Mouse (Mus musculus) fat pad, adult 2 months (tissue): ENCODE results near the gene Gadd45gip1.
"Not testable (repeated sequence)": the region's sequence is repeated elsewhere in the genome, so short reads cannot be mapped to it uniquely, and the experiment has no call there.

Source experiments
- DNase-seq: peaks from one replicate; pipeline ENCODE4 v3.0.0-alpha.2; 2011; ENCODE audit warnings: low read depth, low spot score; ENCODE audit errors: extremely low read depth

Gadd45gip1 gene

DNA sequence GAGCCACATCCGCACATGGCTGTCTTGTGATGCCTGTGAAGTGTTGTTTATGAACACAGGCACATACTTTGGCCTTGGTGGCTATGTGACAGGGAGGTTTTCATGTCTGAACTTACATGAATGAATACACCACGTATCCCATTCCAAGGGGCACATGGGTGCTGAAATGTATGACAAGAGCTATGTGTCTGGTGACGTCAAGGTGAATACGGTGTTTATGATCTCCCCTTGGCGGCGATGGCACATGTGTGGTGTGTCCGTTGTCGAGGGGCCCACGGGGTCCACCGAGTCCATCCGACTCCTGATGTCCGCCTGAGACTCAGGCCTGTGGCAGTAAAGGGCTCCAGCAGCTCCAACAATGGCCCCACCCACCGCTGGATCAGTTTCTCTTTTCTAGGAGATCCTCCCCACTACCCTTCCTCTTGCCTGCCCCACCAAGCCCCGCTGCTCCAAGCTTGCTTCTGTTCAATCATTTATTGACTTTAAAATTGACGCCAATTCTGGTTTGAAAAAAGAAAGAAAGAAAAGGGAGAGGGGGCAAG lies 34.0 kb upstream of the Gadd45gip1 start:
- no peak for DNase-seq

DNA sequence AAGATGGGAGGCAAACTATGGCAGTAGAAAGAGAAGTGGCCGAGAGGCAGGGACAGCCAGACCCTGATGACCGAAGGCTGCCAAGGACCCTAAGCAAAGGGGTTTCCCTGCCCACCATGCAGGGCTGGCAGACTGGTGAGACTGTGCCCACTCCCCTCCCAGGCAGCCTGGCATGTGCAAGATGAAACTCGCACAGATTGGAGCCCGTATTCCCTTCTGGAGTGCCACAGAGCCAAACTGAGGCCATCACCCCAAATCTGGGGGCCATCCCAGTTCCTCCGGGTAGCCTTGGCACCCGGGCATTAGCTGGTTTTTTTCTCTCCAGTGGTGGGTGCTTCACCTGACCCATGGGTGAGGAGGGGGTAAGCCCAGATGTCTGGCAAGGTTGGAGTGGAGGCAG lies 33.4 kb upstream of the Gadd45gip1 start:
- no peak for DNase-seq

DNA sequence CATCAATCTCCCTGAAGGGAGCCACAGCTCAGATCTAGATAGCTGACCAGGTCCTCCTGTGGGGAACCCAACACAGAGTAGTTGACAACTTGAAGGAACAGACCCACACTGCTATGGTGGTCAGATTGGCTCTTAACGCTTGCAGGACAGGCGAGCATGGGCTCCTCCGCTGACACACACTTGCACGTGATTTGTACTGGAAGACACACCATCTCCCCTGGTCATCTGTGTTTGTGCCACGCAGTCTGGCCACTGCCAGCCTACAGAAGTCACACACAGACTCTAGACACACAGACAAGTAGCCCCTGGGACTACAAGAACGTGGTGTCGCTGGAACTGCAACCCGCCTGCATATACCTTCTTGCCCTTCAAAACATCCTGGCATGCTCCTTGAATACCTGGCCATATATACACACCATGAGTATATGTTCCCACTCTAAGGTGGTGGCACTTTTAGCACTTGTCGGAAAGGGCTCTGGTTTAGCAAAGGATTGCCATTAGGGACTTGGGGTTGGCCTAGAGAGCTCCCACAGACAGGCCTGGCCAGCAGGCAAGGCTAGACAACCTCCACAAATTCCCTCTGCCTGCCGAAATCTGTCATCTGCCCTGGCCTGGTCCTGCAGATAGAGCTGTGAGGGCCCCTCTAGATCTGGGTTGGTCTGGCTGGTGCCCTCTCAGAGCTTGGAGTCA lies 32.7 kb upstream of the Gadd45gip1 start:
- DNase-seq = no peak

- DNase-seq = no peak
Measured at GRCm38 (mm10) chr8:84799136-84799931, 32.0 kb upstream of the Gadd45gip1 start.

GRCm38 (mm10) chr8:84799999-84800831 lies 31.1 kb upstream of the Gadd45gip1 start, which contains the start of gene Nfix:
TSS of gene Nfix (minus strand) at chr8:84800344.
- no peak for DNase-seq

- no peak for DNase-seq
Measured at GRCm38 (mm10) chr8:84806031-84806430, 25.3 kb upstream of the Gadd45gip1 start.

DNA sequence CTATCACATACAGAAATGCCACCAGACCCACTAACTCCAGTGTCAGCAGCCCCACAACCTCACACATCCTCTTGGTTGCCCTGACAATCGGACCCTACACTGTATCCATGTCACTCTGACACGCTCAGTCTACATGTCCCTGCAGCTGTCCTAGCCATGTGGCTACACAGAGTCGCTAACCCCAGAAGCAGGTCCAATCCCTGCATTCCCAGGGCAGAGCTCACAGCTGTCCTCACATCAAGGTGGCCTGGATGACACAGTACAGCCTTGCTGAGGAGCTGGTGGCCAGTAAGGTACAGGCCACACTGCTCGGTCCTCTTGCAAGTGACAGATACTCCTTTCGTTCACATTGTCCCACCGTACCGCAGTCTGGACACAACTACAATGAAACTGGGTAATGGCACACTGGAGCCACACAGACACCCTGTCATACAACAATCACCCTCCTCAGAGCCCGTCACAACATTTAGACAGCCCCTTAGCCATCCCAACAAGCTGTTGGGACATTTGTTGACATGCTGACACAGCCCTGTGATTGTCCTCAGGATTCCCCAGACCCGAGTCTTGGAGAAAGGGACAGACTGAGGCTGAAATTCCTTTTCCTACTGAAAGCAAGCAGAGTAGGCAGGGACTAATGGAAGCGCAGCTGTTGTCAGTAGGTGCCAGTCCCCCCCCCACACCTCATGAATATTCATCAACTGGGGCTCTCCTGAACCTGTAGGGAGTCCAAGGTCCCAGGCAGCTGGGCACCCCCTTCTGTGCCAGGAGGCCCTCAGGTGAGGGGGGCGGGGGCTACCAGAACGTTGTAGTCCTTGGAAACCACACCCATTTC lies 22.0 kb upstream of the Gadd45gip1 start:
- DNase-seq = no peak

DNA sequence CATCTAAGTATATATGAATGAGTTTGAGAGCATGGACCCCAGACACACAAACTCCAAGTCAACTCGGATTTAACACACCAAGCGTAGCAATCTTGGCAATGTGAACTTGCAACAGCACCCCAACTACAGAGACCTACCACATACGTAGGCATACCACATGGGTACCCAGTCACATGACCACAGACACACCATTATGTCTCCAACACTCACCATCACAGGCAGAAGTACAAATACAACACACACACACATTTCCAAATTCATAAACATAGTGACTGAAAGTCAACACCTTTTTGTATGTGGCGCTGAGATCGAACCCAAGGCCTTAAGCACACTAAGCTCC lies 21.4 kb upstream of the Gadd45gip1 start:
- DNase-seq = no peak

DNA sequence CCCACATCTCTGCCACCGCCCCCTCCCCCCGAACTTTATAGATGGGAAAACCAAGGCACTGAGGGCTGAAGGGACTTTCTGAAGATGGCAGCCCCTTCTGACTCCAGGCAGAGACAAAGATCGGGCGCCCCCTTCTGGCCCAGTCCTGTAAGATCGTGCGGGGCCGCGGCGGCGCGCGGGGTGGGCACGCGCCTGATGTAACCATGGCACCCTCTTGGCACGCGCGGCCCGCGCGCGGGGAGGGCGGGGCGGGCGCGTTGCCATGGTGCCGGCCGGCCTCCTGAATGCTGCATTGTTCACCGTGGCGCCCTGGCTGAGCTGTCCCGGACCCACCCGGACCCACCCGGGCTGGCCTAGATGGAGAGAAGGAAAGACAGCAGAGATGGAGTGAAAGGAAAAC lies 20.4 kb upstream of the Gadd45gip1 start:
- no peak for DNase-seq

DNA sequence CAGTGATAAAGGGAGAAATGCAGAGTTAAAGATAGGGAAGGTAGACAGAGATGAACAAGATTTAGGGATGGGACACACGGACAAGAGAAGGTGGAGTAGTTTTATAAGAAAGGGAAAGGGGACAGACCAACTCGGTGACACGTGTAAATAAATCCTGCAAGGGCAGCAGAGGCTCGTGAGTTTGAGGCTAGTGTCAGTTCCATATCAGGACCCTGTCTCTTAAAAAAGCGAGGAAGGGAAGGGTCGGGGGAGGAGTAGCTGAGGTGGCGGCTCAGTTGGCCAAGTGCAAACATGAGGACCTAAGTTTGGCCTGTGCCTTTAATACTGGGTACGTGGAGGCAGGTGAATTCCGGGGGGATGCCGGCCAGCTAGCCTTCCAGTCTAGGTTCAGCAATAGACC lies 20.0 kb upstream of the Gadd45gip1 start:
- DNase-seq = no peak

DNA sequence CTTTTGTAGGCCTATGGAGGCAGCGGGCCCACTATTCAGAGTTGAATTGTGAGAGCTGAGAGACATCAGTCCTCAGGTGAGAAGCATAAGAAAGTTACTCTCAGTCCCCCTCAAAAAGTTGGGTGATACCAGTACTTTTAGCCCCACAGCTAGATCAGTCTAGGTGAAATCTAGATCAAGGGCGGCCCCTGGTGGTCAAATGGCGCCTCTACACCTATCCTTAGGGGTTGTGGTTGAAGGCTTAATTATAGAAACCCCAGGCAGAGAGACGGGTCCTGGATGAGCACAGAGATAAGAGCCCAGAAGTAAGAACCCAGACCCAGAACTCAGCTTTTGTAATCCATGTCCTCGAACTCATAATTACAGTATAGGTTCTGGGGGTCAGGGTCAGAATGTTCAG lies 18.3 kb upstream of the Gadd45gip1 start:
- DNase-seq = no peak

DNA sequence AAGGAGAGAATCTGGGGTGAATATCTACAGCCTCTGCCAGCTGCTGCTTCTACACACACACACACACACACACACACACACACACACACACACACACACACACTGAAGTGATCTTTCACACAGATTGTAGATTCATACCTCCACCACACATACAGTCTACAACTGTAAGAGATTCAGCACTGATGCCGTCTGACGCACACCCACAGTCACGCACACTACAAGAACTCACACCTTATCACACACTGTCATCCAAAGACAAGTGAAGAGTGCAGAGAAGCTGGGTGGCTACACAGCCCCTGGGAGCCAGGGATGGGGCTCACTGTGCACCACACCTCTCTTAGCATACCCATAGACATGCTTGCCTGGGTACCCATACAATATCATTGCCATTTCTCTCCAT lies 17.5 kb upstream of the Gadd45gip1 start:
- DNase-seq = no peak

- DNase-seq = no peak
Measured at GRCm38 (mm10) chr8:84814240-84814554, 17.1 kb upstream of the Gadd45gip1 start.

DNA sequence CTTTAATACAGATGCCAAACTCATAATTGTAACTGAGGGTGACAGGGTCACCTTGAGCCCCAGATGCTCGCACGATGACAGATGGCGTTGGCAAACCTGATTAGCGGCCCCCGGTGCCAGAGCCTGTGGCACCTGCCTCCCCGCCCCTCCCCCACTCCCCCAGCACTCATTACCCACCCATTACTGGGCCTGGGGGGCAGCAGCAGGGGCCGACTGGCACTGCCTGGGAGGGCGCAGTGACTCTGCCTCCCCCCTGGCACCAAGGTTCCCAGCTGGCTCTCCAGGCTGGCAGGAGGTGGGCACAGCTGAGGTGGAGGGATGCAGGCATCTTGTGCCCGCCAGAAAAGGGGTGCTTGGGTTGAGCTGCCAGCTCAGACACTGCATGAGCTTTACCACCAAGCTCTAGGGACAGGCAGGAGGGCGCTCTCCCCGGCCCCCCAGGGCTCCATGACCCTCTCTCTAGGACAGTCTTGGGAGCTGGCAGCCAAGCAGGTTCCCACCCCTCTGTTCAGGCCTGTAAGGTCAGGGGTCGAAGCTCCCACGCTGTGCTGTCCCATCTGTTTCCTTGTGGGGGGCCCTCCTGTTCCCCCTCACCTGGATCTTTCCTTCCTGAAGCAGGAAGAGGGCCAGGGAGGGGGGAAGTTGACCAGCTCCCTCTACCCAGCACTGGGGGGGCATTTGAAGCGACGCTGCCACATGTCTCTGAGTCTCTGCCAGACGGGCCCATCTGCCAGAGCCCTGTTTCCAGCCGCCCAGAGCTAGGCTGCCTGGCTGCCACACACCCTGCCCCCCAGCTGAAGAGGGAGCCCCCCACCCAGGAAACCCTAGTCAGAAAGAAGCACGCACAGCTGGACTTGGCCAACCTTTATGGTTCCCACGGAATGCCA lies 16.5 kb upstream of the Gadd45gip1 start:
- no peak for DNase-seq

DNA sequence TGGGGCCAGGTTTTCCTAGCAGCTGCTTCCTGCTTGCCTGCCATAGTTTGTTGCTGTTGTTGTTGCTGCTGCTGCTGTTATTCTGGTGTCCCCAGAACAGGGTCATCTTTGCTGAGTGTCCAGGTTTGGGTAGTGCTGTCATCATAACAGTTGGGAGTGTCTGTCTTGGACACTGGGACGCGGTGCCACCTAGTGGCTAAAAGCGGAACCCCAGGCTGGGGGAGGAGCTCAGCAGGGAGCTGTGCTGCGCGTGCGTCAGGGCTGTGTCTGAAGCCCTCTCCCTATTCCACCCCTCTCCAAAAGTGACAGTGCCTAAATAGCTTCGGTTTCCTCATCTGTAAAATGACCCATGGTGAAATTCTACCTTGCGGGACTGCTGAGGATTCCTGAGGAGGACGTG lies 15.8 kb upstream of the Gadd45gip1 start:
- no peak for DNase-seq

- DNase-seq = no peak
Measured at GRCm38 (mm10) chr8:84816117-84816516, 15.2 kb upstream of the Gadd45gip1 start.

DNA sequence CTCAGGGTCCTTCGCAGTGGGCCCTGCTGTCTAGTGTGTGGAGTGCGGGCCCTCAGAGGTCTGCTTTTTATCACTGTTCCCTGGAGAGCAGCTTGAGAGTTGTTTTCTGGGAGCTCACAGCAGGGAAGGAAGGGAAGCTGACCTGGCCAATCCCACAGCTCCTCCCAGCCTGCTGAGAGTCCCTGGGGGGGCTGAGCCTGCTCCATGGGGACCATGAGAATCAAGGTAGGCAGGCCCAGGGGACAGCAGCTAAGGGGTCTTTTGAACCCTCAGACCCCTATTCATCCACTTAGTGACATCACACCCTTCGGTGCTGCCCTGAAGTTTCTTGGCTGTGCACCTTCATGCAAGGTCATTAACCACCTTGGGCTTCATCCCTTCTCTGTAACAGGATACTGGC lies 8.6 kb upstream of the Gadd45gip1 start, which contains the start of gene Dand5:
Gene Dand5, minus strand, starts transcription at position 101 of the 400 bp plus-strand sequence.
- no peak for DNase-seq

DNA sequence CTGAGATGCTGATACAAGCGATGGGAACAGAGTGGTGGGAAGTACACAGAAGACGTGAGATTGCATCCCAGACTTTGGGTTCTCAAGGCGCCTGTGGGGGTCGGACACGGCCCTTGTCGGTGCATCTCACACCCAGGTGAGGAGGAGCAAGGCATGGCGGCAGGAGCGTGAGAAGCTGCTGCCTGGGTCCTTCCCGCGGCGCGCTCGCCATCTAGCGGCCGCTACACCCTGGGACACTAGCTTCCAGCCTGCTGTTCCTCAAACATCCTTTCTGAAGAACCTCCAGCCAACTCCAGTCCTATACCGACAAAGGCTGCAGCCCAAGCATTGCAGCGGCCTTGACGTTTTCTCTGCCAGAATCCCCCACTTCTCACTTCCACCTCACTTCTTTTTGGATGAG lies 7.7 kb upstream of the Gadd45gip1 start:
- no peak for DNase-seq

GRCm38 (mm10) chr8:84825636-84826035 lies 5.7 kb upstream of the Gadd45gip1 start:
- no peak for DNase-seq

- not testable (repeated sequence) for DNase-seq
Measured at GRCm38 (mm10) chr8:84826518-84826917, 4.8 kb upstream of the Gadd45gip1 start.
